Mouse (Mus musculus) embryonic fibroblast, embryonic 13.5 days (primary cell): Measurements from ENCODE around the gene Art3.

Experiments used
- CTCF ChIP-seq: IDR thresholded peaks from 2 replicates; pipeline ENCODE4 v1.5.1; 2011; ENCODE audit warnings: mild to moderate bottlenecking, control low read depth, low read length, moderate library complexity, borderline replicate concordance; ENCODE audit not compliant: insufficient read depth
- POLR2A ChIP-seq: IDR thresholded peaks from 2 replicates; pipeline ENCODE4 v1.6.1; 2011; ENCODE audit warnings: low read depth, mild to moderate bottlenecking, control low read depth, low read length, moderate library complexity

DNA sequence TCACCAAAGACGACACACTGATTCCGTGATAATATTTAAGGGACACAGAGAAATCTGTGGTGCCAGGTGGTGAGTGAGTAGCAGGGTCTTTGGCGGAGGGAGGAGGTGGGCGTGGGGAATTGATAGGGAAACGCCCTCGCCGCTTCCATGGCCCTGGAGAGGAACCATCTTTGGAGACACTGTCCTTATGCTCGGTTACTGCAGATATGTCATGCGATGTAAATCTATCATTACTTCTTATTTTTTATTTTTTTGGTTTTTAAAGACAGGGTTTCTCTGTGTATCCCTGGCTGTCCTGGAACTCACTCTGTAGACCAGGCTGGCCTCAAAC, 50.7 kb downstream of the Art3 start:
- no peak for TF ChIP-seq POLR2A
- TF ChIP-seq CTCF = no peak
